Mouse (Mus musculus) urinary bladder, postnatal 4 days (tissue): ENCODE measurements at regions not wholly inside any gene's neighbourhood (a gene's known extent, or its start where the extent isn't known, plus 50 kb on each side); places are given as distances from the start of the nearest gene placed in this dataset.

Experiments
- DNase-seq, 2 experiments: peaks; one replicate each; pipeline ENCODE4 v3.0.0; 2021 to 2022; ENCODE audit warnings: low spot score in 2 of 2

GRCm38 (mm10) chr1:72108678-72109077, 103.4 kb downstream of the Mreg start:
- DNase-seq, result no peak

GRCm38 (mm10) chr1:72107125-72107524, 105.0 kb downstream of the Mreg start:
- DNase-seq, result no peak

GRCm38 (mm10) chr1:72106655-72107054, 105.5 kb downstream of the Mreg start:
- DNase-seq, result no peak

- no peak for DNase-seq
Observed at GRCm38 (mm10) chr1:72105435-72106057, 106.6 kb downstream of the Mreg start.

GRCm38 (mm10) chr1:72103962-72104361, 108.1 kb downstream of the Mreg start:
- no peak for DNase-seq

- DNase-seq, result no peak
Observed at GRCm38 (mm10) chr1:72103387-72103786, 108.7 kb downstream of the Mreg start.

- no peak for DNase-seq
Observed at GRCm38 (mm10) chr1:72099447-72099846, 112.7 kb downstream of the Mreg start.

GRCm38 (mm10) chr1:72091344-72091743, 120.8 kb downstream of the Mreg start:
- DNase-seq, result no peak

- DNase-seq, result no peak
Observed at GRCm38 (mm10) chr1:72085661-72086060, 126.4 kb downstream of the Mreg start.

- no peak for DNase-seq
Observed at GRCm38 (mm10) chr1:72084219-72084618, 127.9 kb downstream of the Mreg start.

- DNase-seq, result no peak
Observed at GRCm38 (mm10) chr1:72082366-72082765, 129.7 kb downstream of the Mreg start.

GRCm38 (mm10) chr1:72081811-72082210, 130.3 kb downstream of the Mreg start:
- no peak for DNase-seq

- no peak for DNase-seq
Observed at GRCm38 (mm10) chr1:72078926-72079550, 133.1 kb downstream of the Mreg start.

- DNase-seq, result no peak
Observed at GRCm38 (mm10) chr1:72076341-72076740, 135.8 kb downstream of the Mreg start.

- DNase-seq, result no peak
Observed at GRCm38 (mm10) chr1:72075464-72075863, 136.6 kb downstream of the Mreg start.

- DNase-seq, result no peak
Observed at GRCm38 (mm10) chr1:72073245-72073644, 138.9 kb downstream of the Mreg start.

GRCm38 (mm10) chr1:72070489-72070888, 141.6 kb downstream of the Mreg start:
- DNase-seq, result no peak

- DNase-seq, result no peak
Observed at GRCm38 (mm10) chr1:72069056-72069455, 143.1 kb downstream of the Mreg start.

- DNase-seq, result no peak
Observed at GRCm38 (mm10) chr1:72065090-72065489, 147.0 kb downstream of the Mreg start.

GRCm38 (mm10) chr1:72060393-72060792, 151.7 kb downstream of the Mreg start:
- DNase-seq, result no peak

GRCm38 (mm10) chr1:72058045-72058703, 153.9 kb downstream of the Mreg start:
- no peak for DNase-seq

GRCm38 (mm10) chr1:72054541-72054940, 157.6 kb downstream of the Mreg start:
- no peak for DNase-seq

- no peak for DNase-seq
Observed at GRCm38 (mm10) chr1:72050858-72051257, 161.2 kb downstream of the Mreg start.
